Mouse (Mus musculus): ENCODE results near the gene Abcc4. TPM values are rescaled to one million over a fixed set of nuclear protein-coding genes. Genes with fewer than 3 reads are reported as not detected.
A peak's percentile ranks its signal among the peaks of the same experiment; 100 is the strongest.

Gene Abcc4
- polyA plus RNA-seq, 1 experiment from 2014 or later: 2.8 TPM

GRCm38 (mm10) chr14:118723920-118724693, 18.1 kb upstream of the Abcc4 start:
- Histone ChIP-seq H3K4me1 (replicated peaks) (no peaks in the 10 kb centered on the region), H3K27me3 (ENCODE audit: insufficient read depth, poor library complexity, severe bottlenecking) (peaks cover 9% of the 10 kb centered on the region), H3K9me3 (no peaks in the 10 kb centered on the region), H3K27ac (no peak overlapping the region), H3K36me3 (no peaks in the 10 kb centered on the region), H3K4me3 (no peak overlapping the region)
- 88% methylated on average over 11 of the region's 11 CpGs for WGBS
- no peak for DNase-seq (ENCODE audit: low spot score)

DNA sequence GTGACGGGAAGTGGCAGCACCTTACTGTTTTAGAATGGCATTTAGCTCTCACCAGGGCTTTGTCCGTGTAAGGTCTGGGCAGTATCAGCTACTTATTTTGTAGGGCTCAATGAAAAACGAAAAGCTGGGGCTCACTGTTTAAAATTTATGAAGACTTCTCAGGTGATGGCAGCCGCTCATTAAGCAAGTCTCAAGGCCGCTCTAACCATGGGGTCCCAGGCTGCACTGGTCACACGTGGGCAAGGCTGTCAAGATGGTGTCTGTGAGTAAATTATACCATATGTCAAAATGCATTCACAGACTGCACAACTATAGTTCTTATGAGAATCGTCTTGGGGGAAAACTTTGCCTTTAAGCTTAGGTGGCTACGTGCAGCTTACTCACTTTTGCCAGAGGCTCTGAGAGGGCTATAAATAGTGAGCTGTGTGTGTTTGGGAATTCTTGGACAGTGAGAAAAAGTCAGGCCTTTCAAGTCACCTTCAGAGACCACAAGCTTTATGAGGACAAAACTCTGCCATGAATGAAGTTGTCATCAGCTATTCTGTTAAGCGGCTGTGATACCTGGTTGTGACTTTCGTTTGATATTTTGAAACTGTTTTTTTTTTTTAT, 13.7 kb upstream of the Abcc4 start:
- no peak for DNase-seq (ENCODE audit: low spot score)
- Histone ChIP-seq H3K4me1 (replicated peaks) (no peaks in the 10 kb centered on the region; the same call in 1 of the 2 replicates), H3K4me3 (no peak overlapping the region), H3K27me3 (ENCODE audit: insufficient read depth, poor library complexity, severe bottlenecking) (peaks cover 19% of the 10 kb centered on the region), H3K9me3 (no peaks in the 10 kb centered on the region), H3K36me3 (no peaks in the 10 kb centered on the region), H3K27ac (no peak overlapping the region)
- WGBS: 80% methylated on average over 10 of the region's 10 CpGs

DNA sequence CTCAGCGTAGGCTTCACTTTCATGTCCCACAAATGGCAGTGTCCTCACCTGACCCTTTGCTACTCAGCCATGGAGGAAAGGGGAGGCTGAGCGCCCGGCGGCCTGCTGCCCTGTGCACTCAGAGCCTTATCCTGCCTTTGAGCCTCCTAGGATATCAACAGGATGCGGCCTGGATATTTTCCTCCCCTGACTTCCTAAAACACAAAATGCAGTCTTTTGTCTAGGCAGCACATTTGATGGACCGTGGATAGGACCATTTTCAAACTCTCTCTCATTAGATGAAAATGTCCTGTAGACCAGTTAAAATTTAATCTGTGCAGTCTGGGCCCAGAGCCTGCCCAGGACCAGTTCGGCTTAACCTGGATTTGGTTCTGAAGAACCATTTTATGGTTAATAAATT, 12.6 kb upstream of the Abcc4 start:
- H3K4me1 ChIP-seq (replicated peaks): peaks cover 5% of the 10 kb centered on the region
- peaks cover 29% of the 10 kb centered on the region for H3K27me3 ChIP-seq (ENCODE audit: insufficient read depth, poor library complexity, severe bottlenecking)
- H3K4me3 ChIP-seq: no peak overlapping the region
- H3K27ac ChIP-seq: no peak overlapping the region
- WGBS: 82% methylated on average over 7 of the region's 7 CpGs
- H3K36me3 ChIP-seq: no peaks in the 10 kb centered on the region
- DNase-seq (ENCODE audit: low spot score): no peak
- no peaks in the 10 kb centered on the region for H3K9me3 ChIP-seq

GRCm38 (mm10) chr14:118716372-118717312, 10.6 kb upstream of the Abcc4 start:
- H3K4me1 ChIP-seq (replicated peaks): peaks cover 14% of the 10 kb centered on the region
- no peaks in the 10 kb centered on the region for H3K9me3 ChIP-seq
- no peak overlapping the region for H3K27ac ChIP-seq
- DNase-seq (ENCODE audit: low spot score): no peak
- H3K4me3 ChIP-seq: no peak overlapping the region
- H3K27me3 ChIP-seq (ENCODE audit: insufficient read depth, poor library complexity, severe bottlenecking): peaks cover 46% of the 10 kb centered on the region
- whole genome bisulfite sequencing: 91% methylated on average over 16 of the region's 16 CpGs
- no peaks in the 10 kb centered on the region for H3K36me3 ChIP-seq

DNA sequence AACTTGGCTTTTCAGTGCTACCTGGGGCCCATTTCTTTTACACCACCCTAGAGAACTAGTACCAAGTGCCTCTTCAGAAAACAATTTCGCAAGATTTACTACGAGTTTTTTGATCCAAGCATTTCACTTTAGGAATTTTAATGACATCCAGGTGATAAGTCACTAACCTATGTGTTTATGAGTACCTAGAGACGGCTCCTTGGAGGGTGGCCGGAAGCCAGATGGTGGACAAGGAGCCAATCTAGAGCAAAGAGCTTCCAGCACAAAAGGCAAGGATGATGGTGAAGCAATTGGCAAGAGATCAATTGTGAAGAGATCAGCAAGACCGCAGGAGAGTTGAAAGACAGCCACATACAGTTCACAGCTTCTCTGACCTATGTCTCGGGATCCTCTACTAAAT, 8.7 kb upstream of the Abcc4 start:
- no peaks in the 10 kb centered on the region for H3K36me3 ChIP-seq
- WGBS: 84% methylated on average over 6 of the region's 6 CpGs
- no peak overlapping the region for H3K27ac ChIP-seq
- H3K4me3 ChIP-seq: no peak overlapping the region
- H3K4me1 ChIP-seq (replicated peaks): peaks cover 22% of the 10 kb centered on the region
- no peaks in the 10 kb centered on the region for H3K9me3 ChIP-seq
- peaks cover 53% of the 10 kb centered on the region for H3K27me3 ChIP-seq (ENCODE audit: insufficient read depth, poor library complexity, severe bottlenecking)
- DNase-seq (ENCODE audit: low spot score): no peak

GRCm38 (mm10) chr14:118714320-118714719, 8.3 kb upstream of the Abcc4 start:
- WGBS: 84% methylated on average over 2 of the region's 2 CpGs
- Histone ChIP-seq H3K9me3 (no peaks in the 10 kb centered on the region), H3K4me3 (no peak overlapping the region), H3K36me3 (no peaks in the 10 kb centered on the region), H3K27ac (no peak overlapping the region), H3K4me1 (replicated peaks) (peaks cover 26% of the 10 kb centered on the region), H3K27me3 (ENCODE audit: insufficient read depth, poor library complexity, severe bottlenecking) (peaks cover 53% of the 10 kb centered on the region)
- DNase-seq (ENCODE audit: low spot score): no peak

DNA sequence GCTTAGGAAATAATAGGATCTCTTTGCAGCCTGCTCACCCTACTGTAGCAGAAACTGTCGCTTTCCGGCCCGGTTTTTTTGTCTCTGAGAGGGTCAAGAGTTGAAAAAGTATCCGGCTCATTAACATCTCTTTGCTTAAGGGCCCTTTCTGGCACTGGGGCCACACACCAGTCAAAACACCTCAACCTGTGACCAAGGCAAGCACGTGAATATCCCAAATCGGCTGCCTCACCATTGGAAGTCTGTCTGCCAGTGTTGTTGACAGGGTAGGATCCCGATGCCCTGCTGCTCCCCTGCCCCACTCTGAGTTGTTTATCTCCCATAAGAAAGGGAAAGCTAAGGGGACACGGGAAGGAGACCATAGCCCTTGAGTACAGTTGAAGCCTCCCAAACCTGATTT, 7.8 kb upstream of the Abcc4 start:
- no peaks in the 10 kb centered on the region for H3K9me3 ChIP-seq
- H3K27ac ChIP-seq: 0 out of 2 replicates have a peak overlapping the region, but pooled peaks have one; percentile 31
- peaks cover 28% of the 10 kb centered on the region for H3K4me1 ChIP-seq (replicated peaks)
- 5% methylated on average over 8 of the region's 8 CpGs for WGBS
- peak overlapping the region; percentile 50 for H3K4me3 ChIP-seq
- H3K36me3 ChIP-seq: no peaks in the 10 kb centered on the region
- peaks cover 58% of the 10 kb centered on the region for H3K27me3 ChIP-seq (ENCODE audit: insufficient read depth, poor library complexity, severe bottlenecking)
- DNase-seq (ENCODE audit: low spot score): no peak

GRCm38 (mm10) chr14:118713408-118713807, 7.4 kb upstream of the Abcc4 start:
- Histone ChIP-seq H3K9me3 (no peaks in the 10 kb centered on the region), H3K27me3 (ENCODE audit: insufficient read depth, poor library complexity, severe bottlenecking) (peaks cover 58% of the 10 kb centered on the region), H3K4me3 (peak overlapping the region; percentile 50), H3K27ac (0 out of 2 replicates have a peak overlapping the region, but pooled peaks have one; percentile 31), H3K36me3 (no peaks in the 10 kb centered on the region), H3K4me1 (replicated peaks) (peaks cover 28% of the 10 kb centered on the region)
- DNase-seq (ENCODE audit: low spot score): peak; percentile 25
- WGBS: 2% methylated on average over 18 of the region's 18 CpGs

GRCm38 (mm10) chr14:118712889-118713288, 6.9 kb upstream of the Abcc4 start:
- Histone ChIP-seq H3K4me1 (replicated peaks) (peaks cover 28% of the 10 kb centered on the region), H3K36me3 (no peaks in the 10 kb centered on the region), H3K27ac (no peak overlapping the region), H3K4me3 (peak overlapping the region; percentile 50), H3K9me3 (no peaks in the 10 kb centered on the region), H3K27me3 (ENCODE audit: insufficient read depth, poor library complexity, severe bottlenecking) (peaks cover 62% of the 10 kb centered on the region)
- 52% methylated on average over 5 of the region's 5 CpGs for WGBS
- no peak for DNase-seq (ENCODE audit: low spot score)

DNA sequence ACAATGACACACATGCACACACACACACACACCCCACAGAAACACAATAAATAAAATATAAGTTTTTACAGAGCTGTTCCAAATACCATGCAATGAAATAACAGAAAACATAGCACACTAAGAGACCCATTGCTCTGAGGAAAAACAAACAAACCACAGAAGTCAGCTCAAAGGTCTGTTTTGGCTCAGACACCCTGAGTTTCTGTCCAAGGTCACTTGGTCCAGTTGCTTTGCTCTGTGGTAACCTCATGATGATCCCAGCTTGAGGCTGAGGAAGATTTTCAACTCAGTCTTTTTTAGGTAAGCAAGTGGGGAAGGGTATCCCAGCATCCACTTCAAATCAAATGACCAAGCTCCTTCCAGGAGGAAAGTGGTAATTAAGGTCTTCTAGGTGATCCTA, 4.9 kb upstream of the Abcc4 start:
- H3K27ac ChIP-seq: no peak overlapping the region
- H3K36me3 ChIP-seq: no peaks in the 10 kb centered on the region
- H3K4me3 ChIP-seq: no peak overlapping the region
- DNase-seq (ENCODE audit: low spot score): no peak
- peaks cover 39% of the 10 kb centered on the region for H3K4me1 ChIP-seq (replicated peaks)
- no peaks in the 10 kb centered on the region for H3K9me3 ChIP-seq
- H3K27me3 ChIP-seq (ENCODE audit: insufficient read depth, poor library complexity, severe bottlenecking): peaks cover 77% of the 10 kb centered on the region

DNA sequence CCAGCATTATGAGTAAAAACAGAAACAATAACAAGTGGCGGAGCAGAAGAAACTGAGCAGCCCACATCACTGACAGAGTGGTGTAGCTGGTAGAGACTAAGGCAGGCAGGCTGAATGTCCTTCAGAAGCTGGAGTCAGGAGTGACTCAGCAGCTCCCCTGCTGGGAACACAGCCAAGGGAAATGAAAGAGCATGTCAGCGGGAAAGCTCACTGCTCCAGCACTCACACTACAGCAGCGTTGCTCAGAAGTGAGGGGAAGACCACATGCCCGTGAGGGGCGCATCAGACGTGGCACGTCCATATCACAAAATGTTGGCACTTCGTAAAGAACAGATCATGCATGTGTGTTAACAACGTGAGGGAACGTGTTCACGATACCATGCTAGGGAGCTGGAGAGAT, 3.7 kb upstream of the Abcc4 start:
- peaks cover 85% of the 10 kb centered on the region for H3K27me3 ChIP-seq (ENCODE audit: insufficient read depth, poor library complexity, severe bottlenecking)
- H3K36me3 ChIP-seq: no peaks in the 10 kb centered on the region
- peaks cover 50% of the 10 kb centered on the region for H3K4me1 ChIP-seq (replicated peaks)
- H3K27ac ChIP-seq: no peak overlapping the region
- 31% methylated on average over 11 of the region's 11 CpGs for WGBS
- peak; percentile 49 for DNase-seq (ENCODE audit: low spot score)
- H3K9me3 ChIP-seq: no peaks in the 10 kb centered on the region
- no peak overlapping the region for H3K4me3 ChIP-seq

DNA sequence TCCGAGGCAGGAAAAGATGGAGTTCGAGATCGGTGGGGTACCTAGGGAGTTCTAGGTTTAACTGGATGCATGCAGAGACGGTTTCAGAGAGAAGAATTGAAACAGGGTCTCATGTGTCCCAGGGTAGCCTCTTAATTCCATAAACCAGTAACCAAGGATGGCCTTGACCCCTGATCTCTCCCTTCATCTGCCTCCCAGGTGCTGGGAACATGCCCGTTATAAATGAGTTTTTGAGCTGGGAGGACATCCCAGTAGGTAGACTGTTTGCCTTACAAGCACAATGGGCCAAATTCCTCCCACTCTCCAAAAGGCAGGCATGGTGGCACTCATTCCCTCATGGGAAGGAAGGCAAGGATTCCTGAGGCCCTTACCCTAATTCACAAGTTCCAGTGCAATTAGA, 2.1 kb upstream of the Abcc4 start:
- no peak overlapping the region for H3K27ac ChIP-seq
- no peak for DNase-seq (ENCODE audit: low spot score)
- no peaks in the 10 kb centered on the region for H3K36me3 ChIP-seq
- H3K4me3 ChIP-seq: no peak overlapping the region
- H3K27me3 ChIP-seq (ENCODE audit: insufficient read depth, poor library complexity, severe bottlenecking): peaks cover 86% of the 10 kb centered on the region
- H3K9me3 ChIP-seq: no peaks in the 10 kb centered on the region
- peaks cover 43% of the 10 kb centered on the region for H3K4me1 ChIP-seq (replicated peaks)
- WGBS: 82% methylated on average over 5 of the region's 5 CpGs

Measured in hindbrain, embryonic 10.5 days (tissue).